ENCODE assay signal across 12 mouse cellular contexts in the genomic region with DNA sequence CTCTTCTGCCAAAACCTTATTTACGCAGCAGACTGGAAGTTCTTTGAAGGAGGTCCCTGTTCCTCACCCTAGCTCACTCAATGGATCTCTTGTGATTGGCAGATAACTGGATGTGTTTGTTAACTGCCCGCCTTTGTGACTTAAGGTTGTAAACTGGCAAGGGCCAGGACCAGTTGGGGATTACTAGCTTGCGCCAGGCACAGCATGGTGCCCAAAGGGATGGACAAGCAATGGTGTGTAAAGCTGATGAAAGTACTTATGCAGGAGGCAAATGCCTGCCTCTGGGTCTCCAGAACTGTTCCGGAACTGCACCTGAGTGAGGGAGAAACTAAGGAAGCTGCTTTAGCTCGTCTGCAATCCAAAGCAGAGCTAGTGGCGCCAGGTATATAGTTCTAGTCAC. TPM values are rescaled to one million over a fixed set of nuclear protein-coding genes. Genes with fewer than 3 reads are reported as not detected.
DNase-seq lines count a peak whose midpoint lies in the region; ATAC-seq lines count a peak whose summit lies in the region.
"Had no signal": no experiment of that assay in that cellular context is flagged by ENCODE, and none has a peak within 500 bp of the region (broad histone marks: within the 10 kb centered on the region; RNA-seq: fewer than 3 reads in every experiment).

No protein-coding gene starts in this region.

- ATAC-seq in liver, embryonic 11.5 days (replicated peaks; ENCODE audit: low FRiP score), result no peak
- no peak for ATAC-seq in liver, embryonic 16.5 days (ENCODE audit: low read depth)

- WGBS in liver, embryonic 11.5 days, result 43% methylated on average over 6 of the region's 6 CpGs
- 47% methylated on average over 6 of the region's 6 CpGs for WGBS in liver, embryonic 16.5 days (ENCODE audit: insufficient replicate concordance)

- H3K27me3 ChIP-seq in liver, embryonic 11.5 days (replicated peaks; ENCODE audit: control insufficient read depth, insufficient read depth, low read length), result peaks cover 12% of the 10 kb centered on the region
- no peaks in the 10 kb centered on the region; the same call in 1 of the 2 replicates for H3K27me3 ChIP-seq in liver, embryonic 16.5 days (ENCODE audit: control insufficient read depth, insufficient read depth, low read depth, low read length)

- H3K27ac ChIP-seq in liver, embryonic 11.5 days (ENCODE audit: low read depth, low read length), result no peak overlapping the region
- H3K27ac ChIP-seq in liver, embryonic 16.5 days (ENCODE audit: low read length), result peak overlapping the region; percentile 93

- peak; percentile 3 for DNase-seq in embryo, embryonic 10 days (ENCODE audit: low spot score)
- DNase-seq in embryo, embryonic 9.5 days (ENCODE audit: extremely low spot score), result no peak
- DNase-seq in liver, embryonic 11.5 days (ENCODE audit: low spot score), result no peak
- DNase-seq in liver, result no peak
- DNase-seq in cerebellum, adult 11-12 months, result peak; percentile 42
- DNase-seq in adrenal gland, postnatal 14 days, result no peak
- no peak for DNase-seq in adrenal gland, postnatal 10 days
- DNase-seq: lung, postnatal 10 days; right cerebral cortex, postnatal 4 days had no signal

- H3K36me3 ChIP-seq in liver, embryonic 11.5 days (ENCODE audit: control insufficient read depth, insufficient read depth, low read length), result peaks cover 4% of the 10 kb centered on the region
- H3K36me3 ChIP-seq in liver, embryonic 16.5 days (ENCODE audit: control insufficient read depth, insufficient read depth), result no peaks in the 10 kb centered on the region
- H3K36me3 ChIP-seq: embryonic facial prominence, embryonic 15.5 days had no signal

- H3K4me3 ChIP-seq in liver, embryonic 11.5 days (ENCODE audit: low read depth, low read length), result no peak overlapping the region
- 0 out of 2 replicates have a peak overlapping the region, but pooled peaks have one; percentile 65 for H3K4me3 ChIP-seq in liver, embryonic 16.5 days (ENCODE audit: low read depth, low read length)

- no peaks in the 10 kb centered on the region for H3K9me3 ChIP-seq in liver, embryonic 11.5 days (ENCODE audit: control insufficient read depth, low read length)
- H3K9me3 ChIP-seq in liver, embryonic 16.5 days (replicated peaks; ENCODE audit: control insufficient read depth, low read length), result no peaks in the 10 kb centered on the region
- H3K9me3 ChIP-seq: embryonic facial prominence, embryonic 15.5 days; limb, embryonic 10.5 days had no signal

- H3K4me2 ChIP-seq in liver, embryonic 11.5 days, result peak overlapping the region; percentile 67
- H3K4me2 ChIP-seq in liver, embryonic 16.5 days (ENCODE audit: low read depth, low read length), result peak overlapping the region; percentile 82

- no peaks in the 10 kb centered on the region; the same call in 1 of the 2 replicates for H3K4me1 ChIP-seq in liver, embryonic 11.5 days (replicated peaks; ENCODE audit: control insufficient read depth, insufficient read depth, low read length)
- H3K4me1 ChIP-seq in liver, embryonic 16.5 days (ENCODE audit: control insufficient read depth, low read depth, low read length), result peaks cover 26% of the 10 kb centered on the region
- H3K4me1 ChIP-seq: embryonic facial prominence, embryonic 15.5 days; limb, embryonic 10.5 days had no signal

- H3K9ac ChIP-seq in liver, embryonic 11.5 days (ENCODE audit: low read depth, low read length), result 0 out of 2 replicates have a peak overlapping the region, but pooled peaks have one; percentile 20
- peak overlapping the region; percentile 71; the same call in 1 of the 2 replicates for H3K9ac ChIP-seq in liver, embryonic 16.5 days (ENCODE audit: low read depth, low read length)
- H3K9ac ChIP-seq: embryonic facial prominence, embryonic 15.5 days had no signal

RNA-seq across cellular contexts. Expression of a gene that starts 29.8 kb away (rescaled TPM):
- polyA plus RNA-seq in liver, embryonic 11.5 days (2014; fragmentation: Nextera tagmentation; extraction: Ambion mirVana), result 31.3 and 36.0 TPM in 2 replicates
- 5.5 and 6.0 TPM in 2 replicates for polyA plus RNA-seq in liver, embryonic 16.5 days (2015; fragmentation: Nextera tagmentation; extraction: Ambion mirVana)
- 14.9 and 18.8 TPM in 2 replicates for total RNA-seq in adrenal gland, postnatal 14 days (2021)
- total RNA-seq in adrenal gland, postnatal 10 days (2021), result 10 to 100 TPM; 14.9 to 18.5 TPM

RNA-seq across cellular contexts. Expression of a gene that starts 54.7 kb away (rescaled TPM):
- polyA plus RNA-seq in liver, embryonic 11.5 days (2014; fragmentation: Nextera tagmentation; extraction: Ambion mirVana), result 5.4 and 7.3 TPM in 2 replicates
- polyA plus RNA-seq in liver, embryonic 16.5 days (2015; fragmentation: Nextera tagmentation; extraction: Ambion mirVana), result 2.7 and 3.2 TPM in 2 replicates
- total RNA-seq in adrenal gland, postnatal 14 days (2021), result 9.8 and 10.1 TPM in 2 replicates
- total RNA-seq in adrenal gland, postnatal 10 days (2021), result 10 to 100 TPM in 1 of 2 experiments, 1 to 10 TPM in 1; 9.9 to 12.6 TPM

Comparison
In these comparisons a context has a peak if more than half of its experiments do, and no peak if none do; other contexts are left out.
1. DNase-seq: peak in embryo, embryonic 10 days (single experiment) and cerebellum, adult 11-12 months (single experiment); none in embryo, embryonic 9.5 days (single experiment), liver, embryonic 11.5 days (single experiment), liver (single experiment), adrenal gland, postnatal 14 days (single experiment) and adrenal gland, postnatal 10 days (single experiment).